29 mouse cellular contexts compared by ENCODE assay signal in the genomic region with DNA sequence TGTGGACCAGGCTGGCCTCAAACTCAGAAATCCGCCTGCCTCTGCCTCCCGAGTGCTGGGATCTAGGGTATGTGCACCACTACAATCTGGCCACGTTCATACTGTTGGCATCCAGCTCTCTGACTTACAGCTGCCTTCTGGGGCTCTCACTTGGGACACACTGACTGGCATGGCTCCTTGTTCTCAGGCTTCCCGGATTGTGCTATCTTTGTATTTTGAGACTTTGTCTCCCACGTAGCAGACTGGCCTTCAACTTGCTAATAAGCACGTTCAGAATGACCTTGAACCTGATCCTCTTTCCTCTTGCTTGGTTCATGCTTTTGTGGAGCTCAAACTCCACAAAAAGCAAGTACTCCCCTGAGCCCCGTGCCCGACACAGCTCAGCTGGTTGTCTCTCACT. TPM values are rescaled to one million over a fixed set of nuclear protein-coding genes. Genes with fewer than 3 reads are reported as not detected.
"Had no signal": no experiment of that assay in that cellular context is flagged by ENCODE, and none has a peak within 500 bp of the region (broad histone marks: within the 10 kb centered on the region; RNA-seq: fewer than 3 reads in every experiment).

No protein-coding gene starts in this region.

- H3K4me2 ChIP-seq: intestine, embryonic 15.5 days; limb, embryonic 15.5 days; liver, embryonic 12.5 days; liver, embryonic 15.5 days; lung, embryonic 15.5 days; midbrain, embryonic 13.5 days; neural tube, embryonic 13.5 days had no signal

- DNase-seq: kidney, adult 11 months; kidney, adult 9 months; kidney, postnatal 25 days; layer of hippocampus, adult 9-11 months; lung, adult 18-20 months; lung, postnatal 10 days; lung, postnatal 36 days; right cerebral cortex, adult 18-20 months; right cerebral cortex, postnatal 14 days; right cerebral cortex, postnatal 4 days; thymus, adult 2 months had no signal

- H3K9me3 ChIP-seq: intestine, embryonic 15.5 days; limb, embryonic 15.5 days; liver, embryonic 12.5 days; liver, embryonic 15.5 days; lung, embryonic 15.5 days; megakaryocyte, embryonic 14.5 days; midbrain, embryonic 10.5 days; midbrain, embryonic 13.5 days; neural tube, embryonic 13.5 days had no signal

- ATAC-seq: intestine, embryonic 15.5 days; liver, embryonic 12.5 days; midbrain, embryonic 13.5 days; midbrain, embryonic 16.5 days had no signal

- H3K4me1 ChIP-seq: intestine, embryonic 15.5 days; liver, embryonic 12.5 days; liver, embryonic 15.5 days; lung, embryonic 15.5 days; midbrain, embryonic 13.5 days had no signal

- H3K27ac ChIP-seq: intestine, embryonic 15.5 days; layer of hippocampus, adult 2 months; limb, embryonic 15.5 days; liver, embryonic 12.5 days; liver, embryonic 15.5 days; lung, embryonic 15.5 days; midbrain, embryonic 10.5 days; midbrain, embryonic 13.5 days; neural tube, embryonic 13.5 days; stomach, postnatal 0 days had no signal

- H3K27me3 ChIP-seq: intestine, embryonic 15.5 days; limb, embryonic 15.5 days; liver, embryonic 12.5 days; liver, embryonic 15.5 days; lung, embryonic 15.5 days; megakaryocyte, embryonic 14.5 days; midbrain, embryonic 13.5 days had no signal

- H3K9ac ChIP-seq: intestine, embryonic 15.5 days; limb, embryonic 15.5 days; liver, embryonic 12.5 days; liver, embryonic 15.5 days; lung, embryonic 15.5 days; midbrain, embryonic 13.5 days; neural tube, embryonic 13.5 days had no signal

- H3K4me3 ChIP-seq: intestine, embryonic 15.5 days; layer of hippocampus, adult 2 months; limb, embryonic 15.5 days; liver, embryonic 12.5 days; liver, embryonic 15.5 days; lung, embryonic 15.5 days; megakaryocyte, embryonic 14.5 days; midbrain, embryonic 10.5 days; midbrain, embryonic 13.5 days; myocyte; neural tube, embryonic 13.5 days had no signal

RNA-seq across cellular contexts. Expression of gene 4933428G20Rik, which starts 14.5 kb away (rescaled TPM):
- total RNA-seq: left cerebral cortex, adult 18-20 months; left cerebral cortex, postnatal 25 days; monocyte, adult 5-6 weeks had no signal
- polyA plus RNA-seq: large intestine, adult 2 months; limb, embryonic 11.5 days; thymus, adult 2 months had no signal
